Mouse (Mus musculus): ENCODE measurements around the gene Hipk1.

DNA sequence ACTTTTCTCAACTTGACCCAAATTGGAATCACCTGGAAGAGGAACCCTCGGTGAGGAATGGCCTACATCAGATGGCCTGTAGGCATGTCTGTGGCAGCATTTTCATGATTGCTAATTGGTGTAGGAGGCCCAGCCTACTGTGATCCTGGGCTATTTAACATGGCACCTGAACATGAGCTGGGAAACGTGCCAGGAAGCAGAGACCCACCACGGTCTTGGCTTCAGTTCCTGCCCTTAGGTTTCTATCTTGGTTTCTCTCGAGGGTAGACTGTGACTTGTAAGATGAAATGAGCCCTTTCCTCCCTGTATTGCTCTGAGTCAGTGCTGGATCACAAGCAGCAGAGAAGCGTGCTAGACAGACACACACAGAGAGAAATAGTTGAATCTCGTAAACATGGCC lies 86.7 kb downstream of the Hipk1 start:
- no peak for TF ChIP-seq CTCF (IDR thresholded peaks at IDR 0.05; ENCODE audit: extremely low read depth, insufficient read length, insufficient replicate concordance, low read depth, low read length)
- no peak for TF ChIP-seq POLR2A (IDR thresholded peaks at IDR 0.05; ENCODE audit: low read depth, low read length)
